Mouse (Mus musculus) heart, postnatal 25 days (tissue): ENCODE data around the gene Uxs1. TPM values are rescaled to one million over a fixed set of nuclear protein-coding genes. Genes with fewer than 3 reads are reported as not detected.
A peak's percentile ranks its signal among the peaks of the same experiment; 100 is the strongest.

ENCODE experiments used
- DNase-seq: peaks from one replicate; pipeline ENCODE4 v3.0.0; 2022; ENCODE audit warnings: low spot score
- intact Hi-C: fragments of 180-260 bp; cut with DNase I; formaldehyde crosslinking; loops from one replicate; pipeline ENCODE4 v1.15.1; 2025
- total RNA-seq, 2 experiments: library from RNA; stranded (reverse); gene quantifications; 2 replicates each; pipeline ENCODE4 v1.2.3; 2021

Uxs1 gene
- total RNA-seq, 2 experiments from 2014 or later = 8.2 to 9.8 TPM

DNA sequence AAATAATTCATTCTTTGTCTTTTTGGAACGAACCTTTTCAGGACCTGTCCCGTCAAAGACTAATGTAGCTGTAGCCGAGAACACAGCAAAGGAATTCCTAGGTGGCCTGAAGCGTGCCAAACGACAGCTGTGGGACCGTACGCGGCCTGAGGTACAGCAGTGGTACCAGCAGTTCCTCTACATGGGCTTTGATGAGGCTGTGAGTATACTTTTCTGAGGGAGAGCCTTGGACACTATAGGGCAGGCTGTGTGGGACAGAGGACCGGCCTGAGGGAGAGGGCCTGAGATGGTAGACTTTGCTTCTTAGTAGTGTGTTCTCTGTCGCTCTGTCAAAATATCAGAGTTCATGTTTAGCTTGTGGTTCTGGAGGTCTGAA is 89.1 kb downstream of the Uxs1 start:
- no peak for DNase-seq
- intact Hi-C loops = loop anchor here (1.0 kb wide), 1 partner anchor 439 kb away; no protein-coding TSS in a partner anchor

DNA sequence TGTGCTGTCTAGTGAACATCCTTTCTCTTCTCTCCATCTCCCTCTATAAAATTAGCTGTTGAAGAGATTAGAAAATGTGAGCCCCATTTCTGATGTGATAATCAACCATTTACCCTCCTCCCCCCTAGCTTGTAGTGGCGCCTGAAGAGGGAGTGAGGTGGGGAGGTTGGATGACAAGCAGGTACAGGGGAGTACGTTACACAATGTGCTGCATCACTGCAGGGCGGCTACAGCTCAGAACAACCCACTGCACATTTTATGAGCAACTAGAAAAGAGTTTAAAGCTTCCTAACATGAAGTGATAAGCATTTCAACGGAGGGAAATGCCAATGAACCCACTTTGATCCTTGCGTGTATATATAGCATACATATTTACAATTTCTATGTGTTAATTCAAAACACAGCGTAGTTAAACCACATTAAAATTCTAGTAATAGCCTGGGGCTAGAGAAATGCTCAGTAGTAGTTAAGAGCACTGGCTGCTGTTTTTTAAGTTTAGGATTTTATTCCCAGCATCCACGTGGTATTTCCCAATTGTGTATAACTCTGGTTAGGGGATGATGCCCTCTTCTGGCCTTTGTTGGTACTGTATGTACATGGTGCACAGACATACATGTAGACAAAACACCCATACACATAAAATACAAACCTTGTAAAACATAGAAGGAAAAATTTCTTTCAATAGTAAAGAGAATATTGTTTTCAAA is 89.6 kb downstream of the Uxs1 start:
- intact Hi-C loops = loop anchor here (1.0 kb wide), 1 partner anchor 439 kb away; no protein-coding TSS in a partner anchor
- DNase-seq = no peak

DNA sequence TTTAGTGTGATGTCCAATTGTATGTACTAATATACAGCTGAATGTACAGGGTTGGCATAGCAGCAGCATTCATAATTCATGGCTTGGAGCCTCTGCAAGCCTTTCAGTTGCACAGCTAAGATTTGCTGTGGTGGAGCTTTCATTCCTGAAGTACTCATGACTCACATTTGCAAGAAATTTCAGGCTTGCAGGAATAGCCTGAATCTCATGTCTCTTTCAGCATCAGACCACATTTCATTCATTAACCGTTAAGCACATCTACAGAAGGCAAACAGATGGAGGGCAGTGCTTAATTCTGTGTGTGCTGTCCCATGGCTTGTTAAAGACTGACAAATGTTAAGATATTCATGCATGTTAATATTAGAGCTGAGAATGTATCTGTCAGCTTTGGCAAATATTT is 94.9 kb downstream of the Uxs1 start:
- no peak for DNase-seq
- intact Hi-C loops = no loop called here

- no peak for DNase-seq
Measured at GRCm38 (mm10) chr1:43732100-43732499, 95.5 kb downstream of the Uxs1 start.

GRCm38 (mm10) chr1:43730491-43730924 is 97.1 kb downstream of the Uxs1 start, which contains the start of gene 1500015O10Rik:
Gene 1500015O10Rik (plus strand): TSS chr1:43730602.
- intact Hi-C loops = no loop called here
- DNase-seq = peak; percentile 26

More at GRCm38 (mm10) chr1:43732100-43732499, 95.5 kb downstream of the Uxs1 start:
- intact Hi-C loops = no loop called here

- no peak for DNase-seq
- intact Hi-C loops = no loop called here
Measured at GRCm38 (mm10) chr1:43722459-43722858, 105.1 kb downstream of the Uxs1 start.

GRCm38 (mm10) chr1:43718793-43719192 is 108.8 kb downstream of the Uxs1 start:
- intact Hi-C loops = no loop called here
- no peak for DNase-seq

DNA sequence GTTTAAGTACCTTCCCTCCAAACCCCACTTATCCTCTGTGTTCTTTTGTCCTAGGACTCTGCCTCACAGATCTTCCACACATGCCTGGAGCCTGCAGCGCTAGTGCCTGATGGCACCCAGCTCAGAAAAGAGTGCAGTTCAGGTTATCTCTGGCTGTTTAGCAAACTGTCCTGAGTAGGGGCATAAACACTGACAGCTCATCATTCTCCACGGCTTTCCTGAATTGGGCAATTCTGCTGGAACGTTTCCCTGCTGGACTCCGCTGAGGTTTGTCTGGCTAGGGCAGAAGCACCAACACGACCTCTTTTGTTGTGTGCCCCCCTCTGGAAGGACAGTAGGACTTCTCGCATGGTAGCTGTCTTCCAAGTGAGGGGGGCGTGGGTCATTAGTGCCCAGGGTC is 109.6 kb downstream of the Uxs1 start:
- intact Hi-C loops = no loop called here
- DNase-seq = no peak

- DNase-seq = no peak
Measured at GRCm38 (mm10) chr1:43714841-43715240, 112.8 kb downstream of the Uxs1 start.

GRCm38 (mm10) chr1:43698577-43699000 is 129.0 kb downstream of the Uxs1 start:
- intact Hi-C loops = no loop called here
- DNase-seq = peak; percentile 5

More at GRCm38 (mm10) chr1:43714841-43715240, 112.8 kb downstream of the Uxs1 start:
- intact Hi-C loops = no loop called here

Other genes with a start within 250 kb of the Uxs1 start
- 1 to 10 TPM; 2.8 to 4.1 TPM for gene 1500015O10Rik, start 97.2 kb downstream of the Uxs1 start, total RNA-seq
- 10 to 100 TPM; 41.5 to 44.2 TPM for gene Tpp2, start 105.8 kb upstream of the Uxs1 start, total RNA-seq
- not detected for gene Mettl21c, start 192.2 kb upstream of the Uxs1 start, total RNA-seq
- gene Gm8251, start 234.1 kb upstream of the Uxs1 start, total RNA-seq = not detected